ENCODE assay signal across 9 mouse cellular contexts in genomic region chr10:93291352-93291751, GRCm38 (mm10). TPM values are rescaled to one million over a fixed set of nuclear protein-coding genes. Genes with fewer than 3 reads are reported as not detected.
DNase-seq lines count a peak whose midpoint lies in the region; ATAC-seq and TF ChIP-seq lines count a peak whose summit lies in the region.
"Had no signal": no experiment of that assay in that cellular context is flagged by ENCODE, and none has a peak within 500 bp of the region (broad histone marks: within the 10 kb centered on the region; RNA-seq: fewer than 3 reads in every experiment).

No protein-coding gene starts in this region.

- no peak overlapping the region for H3K27ac ChIP-seq in thymus, adult 2 months (ENCODE audit: control insufficient read depth, insufficient read depth, low read length)
- peak overlapping the region; percentile 72 for H3K27ac ChIP-seq in brown adipose tissue, adult 24 weeks (replicated peaks; ENCODE audit: low read depth, low read length)
- H3K27ac ChIP-seq in forebrain, embryonic 14.5 days (ENCODE audit: low read depth, low read length): no peak overlapping the region
- H3K27ac ChIP-seq in intestine, embryonic 16.5 days (ENCODE audit: low read length): no peak overlapping the region
- H3K27ac ChIP-seq in stomach, postnatal 0 days (replicated peaks): no peak overlapping the region
- H3K27ac ChIP-seq: embryonic facial prominence, embryonic 15.5 days had no signal

- TF ChIP-seq CTCF in thymus, adult 2 months (IDR thresholded peaks at IDR 0.05; ENCODE audit: borderline replicate concordance, control insufficient read depth, extremely low read depth, insufficient read depth, low read length, poor library complexity): peak; percentile 79; the same call in 1 of the 2 replicates
- TF ChIP-seq CTCF in stomach, postnatal 0 days (IDR thresholded peaks at IDR 0.05; ENCODE audit: low read depth): peak; percentile 94

- H3K9ac ChIP-seq in forebrain, embryonic 14.5 days (ENCODE audit: low read length): no peak overlapping the region
- no peak overlapping the region for H3K9ac ChIP-seq in intestine, embryonic 16.5 days (ENCODE audit: low read depth, low read length)
- H3K9ac ChIP-seq in stomach, postnatal 0 days (ENCODE audit: low read length): no peak overlapping the region
- H3K9ac ChIP-seq: embryonic facial prominence, embryonic 15.5 days had no signal

- H3K36me3 ChIP-seq in thymus, adult 2 months (ENCODE audit: control insufficient read depth, insufficient read depth, low read length): no peaks in the 10 kb centered on the region
- no peaks in the 10 kb centered on the region for H3K36me3 ChIP-seq in forebrain, embryonic 14.5 days (ENCODE audit: control insufficient read depth, insufficient read depth, low read length)
- H3K36me3 ChIP-seq in intestine, embryonic 16.5 days (ENCODE audit: control insufficient read depth, insufficient read depth, low read length): no peaks in the 10 kb centered on the region
- H3K36me3 ChIP-seq in stomach, postnatal 0 days (ENCODE audit: control insufficient read depth, insufficient read depth, low read length): no peaks in the 10 kb centered on the region
- H3K36me3 ChIP-seq: embryonic facial prominence, embryonic 15.5 days had no signal

- H3K4me3 ChIP-seq in thymus, adult 2 months (ENCODE audit: control insufficient read depth, insufficient read depth, low read length): no peak overlapping the region
- no peak overlapping the region for H3K4me3 ChIP-seq in brown adipose tissue, adult 24 weeks (ENCODE audit: insufficient read depth, low read depth, low read length)
- no peak overlapping the region for H3K4me3 ChIP-seq in forebrain, embryonic 14.5 days (ENCODE audit: low read depth, low read length)
- H3K4me3 ChIP-seq in intestine, embryonic 16.5 days (ENCODE audit: low read length): no peak overlapping the region
- H3K4me3 ChIP-seq in stomach, postnatal 0 days (ENCODE audit: low read depth, low read length): no peak overlapping the region
- H3K4me3 ChIP-seq: embryonic facial prominence, embryonic 15.5 days had no signal

- H3K27me3 ChIP-seq in thymus, adult 2 months (ENCODE audit: control insufficient read depth, insufficient read depth, low read length): no peaks in the 10 kb centered on the region
- no peaks in the 10 kb centered on the region for H3K27me3 ChIP-seq in forebrain, embryonic 14.5 days (replicated peaks; ENCODE audit: control insufficient read depth, insufficient read depth, low read length)
- no peaks in the 10 kb centered on the region for H3K27me3 ChIP-seq in intestine, embryonic 16.5 days (replicated peaks; ENCODE audit: control insufficient read depth, insufficient read depth, low read length)
- H3K27me3 ChIP-seq in stomach, postnatal 0 days (ENCODE audit: control insufficient read depth, insufficient read depth, low read length): no peaks in the 10 kb centered on the region
- H3K27me3 ChIP-seq: embryonic facial prominence, embryonic 15.5 days had no signal

- no peak for DNase-seq in thymus, adult 2 months
- no peak for DNase-seq in thymus, postnatal 10 days (ENCODE audit: low spot score in 2 of 2)
- DNase-seq in forebrain, embryonic 14.5 days (ENCODE audit: low spot score): peak; percentile 62
- peak; percentile 80 for DNase-seq in lung, postnatal 10 days
- peak; percentile 85 for DNase-seq in stomach, postnatal 0 days (ENCODE audit: low spot score)
- DNase-seq in spleen, postnatal 14 days (ENCODE audit: low spot score in 2 of 2): no peak

- H3K4me1 ChIP-seq in thymus, adult 2 months (replicated peaks; ENCODE audit: control insufficient read depth, insufficient read depth, low read length): peaks cover 27% of the 10 kb centered on the region
- peaks cover 28% of the 10 kb centered on the region for H3K4me1 ChIP-seq in brown adipose tissue, adult 24 weeks (ENCODE audit: control insufficient read depth, insufficient read depth, insufficient read length, low read length)
- H3K4me1 ChIP-seq in forebrain, embryonic 14.5 days (ENCODE audit: control insufficient read depth, insufficient read depth, low read length): peaks cover 3% of the 10 kb centered on the region; the same call in 1 of the 2 replicates
- H3K4me1 ChIP-seq in intestine, embryonic 16.5 days (ENCODE audit: control insufficient read depth, insufficient read depth, low read length): peaks cover 17% of the 10 kb centered on the region
- H3K4me1 ChIP-seq in stomach, postnatal 0 days (replicated peaks; ENCODE audit: control insufficient read depth, insufficient read depth): no peaks in the 10 kb centered on the region

- 89% methylated on average over 7 of the region's 7 CpGs for WGBS in thymus, adult 2 months
- WGBS in forebrain, embryonic 14.5 days: 32% methylated on average over 7 of the region's 7 CpGs
- 36% methylated on average over 7 of the region's 7 CpGs for WGBS in intestine, embryonic 16.5 days
- 27% methylated on average over 7 of the region's 7 CpGs for WGBS in stomach, postnatal 0 days

- TF ChIP-seq EP300 in stomach, postnatal 0 days (optimal IDR thresholded peaks at IDR 0.05): no peak

- peak; percentile 49 for ATAC-seq in forebrain, embryonic 14.5 days
- ATAC-seq in intestine, embryonic 16.5 days: peak; percentile 74
- ATAC-seq in stomach, postnatal 0 days (ENCODE audit: low FRiP score, low TSS enrichment): peak; percentile 79

- H3K9me3 ChIP-seq in forebrain, embryonic 14.5 days (replicated peaks; ENCODE audit: control insufficient read depth, low read length): no peaks in the 10 kb centered on the region
- H3K9me3 ChIP-seq in intestine, embryonic 16.5 days (ENCODE audit: control insufficient read depth, low read length): no peaks in the 10 kb centered on the region
- no peaks in the 10 kb centered on the region for H3K9me3 ChIP-seq in stomach, postnatal 0 days (ENCODE audit: control insufficient read depth, low read length)
- H3K9me3 ChIP-seq: embryonic facial prominence, embryonic 15.5 days had no signal

- TF ChIP-seq POLR2A in thymus, adult 2 months (IDR thresholded peaks at IDR 0.05; ENCODE audit: control insufficient read depth, extremely low read depth, insufficient read depth, low read length, poor library complexity): no peak

- no peak overlapping the region for H3K4me2 ChIP-seq in forebrain, embryonic 14.5 days (ENCODE audit: low read length)
- H3K4me2 ChIP-seq in intestine, embryonic 16.5 days (ENCODE audit: low read depth, low read length): no peak overlapping the region
- H3K4me2 ChIP-seq in stomach, postnatal 0 days (replicated peaks; ENCODE audit: low read depth): 0 out of 2 replicates have a peak overlapping the region, but pooled peaks have one; percentile 19
- H3K4me2 ChIP-seq: embryonic facial prominence, embryonic 15.5 days had no signal

RNA-seq across cellular contexts. Expression of gene Elk3, which starts 19.6 kb away (rescaled TPM):
- 47.2 and 62.7 TPM in 2 replicates for polyA plus RNA-seq in thymus, adult 2 months (2012; rRNA removed)
- polyA plus RNA-seq in brown adipose tissue, adult 24 weeks (2012; ENCODE audit: insufficient read depth, insufficient read length, missing spikeins): 8.0 and 14.4 TPM in 2 replicates
- polyA plus RNA-seq in forebrain, embryonic 14.5 days (2014; fragmentation: Nextera tagmentation; extraction: Ambion mirVana): 7.0 and 11.0 TPM in 2 replicates
- 14.6 and 18.0 TPM in 2 replicates for polyA plus RNA-seq in intestine, embryonic 16.5 days (2015; fragmentation: Nextera tagmentation; extraction: Ambion mirVana)
- 11.3 and 12.5 TPM in 2 replicates for polyA plus RNA-seq in stomach, postnatal 0 days (2015; fragmentation: Nextera tagmentation; extraction: Ambion mirVana)

Comparison
In these comparisons a context has a peak if more than half of its experiments do, and no peak if none do; other contexts are left out.
1. DNase-seq: peak in forebrain, embryonic 14.5 days (single experiment), lung, postnatal 10 days (single experiment) and stomach, postnatal 0 days (single experiment); none in thymus, adult 2 months (single experiment), thymus, postnatal 10 days (0 of 2) and spleen, postnatal 14 days (0 of 2).
2. Peak in every context shown above with its lines, with median percentiles within 50 percentile points of each other: ATAC-seq.